ENCODE assay signal across 11 mouse cellular contexts in the genomic region with DNA sequence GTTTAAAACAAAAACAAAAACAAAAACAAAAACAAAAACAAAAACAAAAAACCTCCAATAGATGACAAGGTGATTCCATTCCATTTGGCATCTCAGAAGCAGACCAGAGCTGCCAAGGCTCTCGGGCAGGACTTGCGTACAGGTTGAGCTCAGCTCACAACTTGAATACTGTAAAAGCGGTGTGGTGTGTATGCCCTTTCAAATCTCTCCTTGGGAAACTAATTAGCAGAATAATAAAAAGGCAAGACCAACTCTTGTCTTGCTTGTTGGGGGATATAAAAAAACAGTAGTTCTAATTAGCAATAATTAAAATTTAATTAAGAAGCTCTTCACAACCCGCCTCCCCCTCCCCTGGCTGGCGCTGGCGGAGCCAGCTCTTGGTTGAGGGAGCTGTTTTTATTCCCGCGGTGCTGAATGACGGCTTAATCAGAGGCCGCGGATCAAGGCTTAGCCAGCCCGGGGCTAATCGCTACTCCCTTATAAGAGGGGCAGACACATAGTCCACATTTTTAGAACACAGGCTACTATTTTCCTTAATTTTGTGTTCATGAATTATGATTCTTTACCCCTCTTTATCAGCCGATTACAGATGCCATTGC. TPM values are rescaled to one million over a fixed set of nuclear protein-coding genes. Genes with fewer than 3 reads are reported as not detected.
DNase-seq lines count a peak whose midpoint lies in the region; ATAC-seq and TF ChIP-seq lines count a peak whose summit lies in the region.
"Had no signal": no experiment of that assay in that cellular context is flagged by ENCODE, and none has a peak within 500 bp of the region (broad histone marks: within the 10 kb centered on the region; RNA-seq: fewer than 3 reads in every experiment).

No protein-coding gene starts in this region.

- H3K27me3 ChIP-seq in forebrain, postnatal 0 days (ENCODE audit: insufficient read depth, low read length), result peaks cover 27% of the 10 kb centered on the region
- 0 out of 2 replicates have a peak, but pooled peaks cover 3% of the 10 kb centered on the region for H3K27me3 ChIP-seq in midbrain, embryonic 15.5 days (replicated peaks)

- no peaks in the 10 kb centered on the region for H3K9me3 ChIP-seq in forebrain, postnatal 0 days (ENCODE audit: low read length)
- no peaks in the 10 kb centered on the region for H3K9me3 ChIP-seq in midbrain, embryonic 15.5 days

- DNase-seq in heart, postnatal 10 days, result peak; percentile 1 to 32
- no peak for DNase-seq in heart, postnatal 36 days
- DNase-seq in adrenal gland, postnatal 25 days, result peak; percentile 16
- peak; percentile 44 for DNase-seq in forebrain, postnatal 0 days
- no peak for DNase-seq in cerebellum, postnatal 36 days
- no peak for DNase-seq in left cerebral cortex, postnatal 25 days (ENCODE audit: low spot score in 2 of 2)

- no peak overlapping the region for H3K9ac ChIP-seq in forebrain, postnatal 0 days
- H3K9ac ChIP-seq in midbrain, embryonic 15.5 days, result no peak overlapping the region; the same call in 1 of the 2 replicates

- peak; percentile 56; the same call in 1 of the 2 replicates for ATAC-seq in forebrain, postnatal 0 days
- ATAC-seq in midbrain, embryonic 15.5 days (replicated peaks), result peak; percentile 77
- no peak for ATAC-seq in megakaryocyte-erythroid progenitor cell, adult 5-6 weeks (replicated peaks; ENCODE audit: low FRiP score, low TSS enrichment, poor library complexity, severe bottlenecking)

- no peak overlapping the region for H3K4me3 ChIP-seq in forebrain, postnatal 0 days (ENCODE audit: low read depth, low read length)
- peak overlapping the region; percentile 13 for H3K4me3 ChIP-seq in midbrain, embryonic 15.5 days

- H3K27ac ChIP-seq in forebrain, postnatal 0 days (ENCODE audit: low read depth, low read length), result no peak overlapping the region
- no peak overlapping the region for H3K27ac ChIP-seq in midbrain, embryonic 15.5 days

- H3K36me3 ChIP-seq in forebrain, postnatal 0 days (ENCODE audit: insufficient read depth), result no peaks in the 10 kb centered on the region
- no peaks in the 10 kb centered on the region for H3K36me3 ChIP-seq in midbrain, embryonic 15.5 days (replicated peaks)

- intact Hi-C loops in heart, postnatal 10 days (cut with DNase I), result no loop called here
- intact Hi-C loops in heart, postnatal 36 days (cut with DNase I), result no loop called here
- intact Hi-C loops in left cerebral cortex, postnatal 25 days (cut with DNase I), result no loop called here

- no peaks in the 10 kb centered on the region for H3K4me1 ChIP-seq in forebrain, postnatal 0 days (ENCODE audit: insufficient read depth)
- peaks cover 16% of the 10 kb centered on the region for H3K4me1 ChIP-seq in midbrain, embryonic 15.5 days

- peak overlapping the region; percentile 27 for H3K4me2 ChIP-seq in forebrain, postnatal 0 days (ENCODE audit: low read depth)
- H3K4me2 ChIP-seq in midbrain, embryonic 15.5 days, result peak overlapping the region; percentile 42

- 4% methylated on average over 14 of the region's 14 CpGs for WGBS in forebrain, postnatal 0 days
- 6% methylated on average over 14 of the region's 14 CpGs for WGBS in midbrain, embryonic 15.5 days

- no peak for TF ChIP-seq CTCF in forebrain, postnatal 0 days (IDR thresholded peaks at IDR 0.05; ENCODE audit: low read depth)

RNA-seq across cellular contexts. Expression of a gene that starts 28.4 kb away (rescaled TPM):
- total RNA-seq in heart, postnatal 10 days (2021), result not detected
- total RNA-seq in heart, postnatal 36 days (2021), result not detected
- not detected in 2 replicates for total RNA-seq in adrenal gland, postnatal 25 days (2021)
- total RNA-seq in forebrain, postnatal 0 days (2014; rRNA removed), result not detected in 2 replicates
- 0.09 and 0.30 TPM in 2 replicates for polyA plus RNA-seq in forebrain, postnatal 0 days (2015; fragmentation: Nextera tagmentation; extraction: Ambion mirVana)
- not detected in 2 replicates for polyA plus RNA-seq in midbrain, embryonic 15.5 days (2015; fragmentation: Nextera tagmentation; extraction: Ambion mirVana)
- total RNA-seq in left cerebral cortex, postnatal 25 days (2021), result not detected
- total RNA-seq in megakaryocyte-erythroid progenitor cell, adult 5-6 weeks (2014; fragmentation: Nextera tagmentation), result not detected in 2 replicates
- total RNA-seq in megakaryocyte-erythroid progenitor cell, adult 5-6 weeks (2017), result not detected in 2 replicates
- polyA plus RNA-seq: C2C12; kidney, embryonic 14.5 days; lung, embryonic 16.5 days had no signal

RNA-seq across cellular contexts. Expression of a gene that starts 44.2 kb away (rescaled TPM):
- 10 to 100 TPM; 45.7 to 65.3 TPM for total RNA-seq in heart, postnatal 10 days (2021)
- 10 to 100 TPM; 32.8 to 65.3 TPM for total RNA-seq in heart, postnatal 36 days (2021)
- 74.3 and 77.9 TPM in 2 replicates for total RNA-seq in adrenal gland, postnatal 25 days (2021)
- 43.5 and 48.2 TPM in 2 replicates for total RNA-seq in forebrain, postnatal 0 days (2014; rRNA removed)
- 61.9 and 75.8 TPM in 2 replicates for polyA plus RNA-seq in forebrain, postnatal 0 days (2015; fragmentation: Nextera tagmentation; extraction: Ambion mirVana)
- 60.0 and 63.8 TPM in 2 replicates for polyA plus RNA-seq in midbrain, embryonic 15.5 days (2015; fragmentation: Nextera tagmentation; extraction: Ambion mirVana)
- 10 to 100 TPM; 28.5 to 31.7 TPM for total RNA-seq in left cerebral cortex, postnatal 25 days (2021)
- 13.8 and 29.4 TPM in 2 replicates for total RNA-seq in megakaryocyte-erythroid progenitor cell, adult 5-6 weeks (2014; fragmentation: Nextera tagmentation)
- 71.6 and 81.5 TPM in 2 replicates for total RNA-seq in megakaryocyte-erythroid progenitor cell, adult 5-6 weeks (2017)

Comparison
In these comparisons a context has a peak if more than half of its experiments do, and no peak if none do; other contexts are left out.
1. DNase-seq: peak in heart, postnatal 10 days (2 of 2), adrenal gland, postnatal 25 days (single experiment) and forebrain, postnatal 0 days (single experiment); none in heart, postnatal 36 days (0 of 2), cerebellum, postnatal 36 days (0 of 2) and left cerebral cortex, postnatal 25 days (0 of 2).